Mouse (Mus musculus): ENCODE measurements around the gene Oat.

The Oat gene

GRCm38 (mm10) chr7:132576116-132576650 lies at the start of gene Oat:
Gene Oat, minus strand, starts transcription at chr7:132576398.
- peak; percentile 93 for DNase-seq (ENCODE audit: low read depth, low spot score)

GRCm38 (mm10) chr7:132624161-132624560 lies 48.0 kb upstream of the Oat start:
- no peak for DNase-seq (ENCODE audit: low read depth, low spot score)

GRCm38 (mm10) chr7:132619975-132620918 lies 44.0 kb upstream of the Oat start:
- no peak for DNase-seq (ENCODE audit: low read depth, low spot score)

DNA sequence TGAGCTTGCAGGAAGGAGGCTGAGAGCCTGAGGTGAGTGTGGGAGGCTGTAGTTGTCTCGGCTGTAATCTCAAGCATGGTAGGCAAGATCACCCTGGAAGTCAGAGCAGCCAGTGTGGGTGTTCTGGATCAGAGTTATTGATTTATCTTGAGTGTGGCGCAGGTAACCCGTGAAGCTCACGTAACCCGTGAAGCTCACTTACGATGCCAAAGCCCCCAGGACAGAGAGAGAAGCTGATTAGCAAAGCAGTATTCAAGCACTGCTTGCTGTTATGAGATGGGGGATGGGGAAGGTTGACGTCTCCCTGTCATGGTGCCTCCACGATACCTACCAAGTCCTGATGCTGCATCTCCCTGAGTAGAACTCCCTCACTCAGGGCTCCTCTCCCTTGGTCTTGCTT lies 43.4 kb upstream of the Oat start:
- DNase-seq (ENCODE audit: low read depth, low spot score), result no peak

DNA sequence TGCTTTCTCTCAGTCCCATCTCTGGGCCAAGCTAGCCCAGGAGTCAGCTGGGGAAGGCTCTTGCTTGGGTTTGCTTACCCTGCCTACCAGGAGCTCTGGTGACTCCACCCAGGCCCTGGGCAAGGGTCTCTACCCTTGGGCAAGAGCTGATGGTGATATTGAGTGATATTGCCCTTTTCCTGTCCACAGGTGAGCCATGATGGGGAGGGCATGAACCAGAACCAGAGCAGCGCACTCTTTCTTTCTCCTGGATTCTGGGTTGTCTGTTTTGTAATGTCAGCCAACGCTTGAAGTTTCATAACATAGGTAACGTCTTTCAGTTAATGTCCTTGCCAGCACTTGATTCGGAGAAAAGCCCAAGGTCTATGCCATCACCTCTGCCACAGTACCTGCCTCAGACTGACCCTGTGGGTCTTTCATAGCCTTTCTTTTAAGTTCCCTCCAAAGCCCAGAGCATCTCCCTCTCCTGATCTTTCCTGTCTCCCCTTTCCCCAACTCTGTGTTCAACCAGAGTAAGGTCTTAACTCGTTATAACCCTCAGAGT lies 40.9 kb upstream of the Oat start:
- no peak for DNase-seq (ENCODE audit: low read depth, low spot score)

GRCm38 (mm10) chr7:132616391-132616790 lies 40.2 kb upstream of the Oat start:
- no peak for DNase-seq (ENCODE audit: low read depth, low spot score)

- DNase-seq (ENCODE audit: low read depth, low spot score), result no peak
These were observed 39.1 kb upstream of the Oat start for GRCm38 (mm10) chr7:132615346-132615745.

DNA sequence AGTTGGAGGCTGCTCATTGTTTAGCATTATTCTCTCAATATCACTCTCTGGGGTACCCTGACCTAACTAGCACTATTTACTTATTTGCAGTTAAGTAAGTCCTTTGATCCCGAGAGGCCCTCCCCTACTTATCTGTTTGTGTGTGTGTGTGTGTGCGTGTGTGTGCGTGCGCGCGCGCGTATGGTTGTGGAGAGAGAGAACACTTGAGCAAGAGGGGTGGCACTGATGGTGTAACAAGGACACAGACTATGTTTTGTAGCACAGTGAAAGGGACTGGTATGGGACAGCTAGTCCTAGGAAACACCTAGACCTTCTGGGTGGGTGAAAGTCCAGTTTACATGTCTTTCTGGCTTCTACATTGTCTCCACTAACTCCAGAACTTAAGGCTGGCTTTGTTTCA lies 35.3 kb upstream of the Oat start:
- DNase-seq (ENCODE audit: low read depth, low spot score), result no peak

DNA sequence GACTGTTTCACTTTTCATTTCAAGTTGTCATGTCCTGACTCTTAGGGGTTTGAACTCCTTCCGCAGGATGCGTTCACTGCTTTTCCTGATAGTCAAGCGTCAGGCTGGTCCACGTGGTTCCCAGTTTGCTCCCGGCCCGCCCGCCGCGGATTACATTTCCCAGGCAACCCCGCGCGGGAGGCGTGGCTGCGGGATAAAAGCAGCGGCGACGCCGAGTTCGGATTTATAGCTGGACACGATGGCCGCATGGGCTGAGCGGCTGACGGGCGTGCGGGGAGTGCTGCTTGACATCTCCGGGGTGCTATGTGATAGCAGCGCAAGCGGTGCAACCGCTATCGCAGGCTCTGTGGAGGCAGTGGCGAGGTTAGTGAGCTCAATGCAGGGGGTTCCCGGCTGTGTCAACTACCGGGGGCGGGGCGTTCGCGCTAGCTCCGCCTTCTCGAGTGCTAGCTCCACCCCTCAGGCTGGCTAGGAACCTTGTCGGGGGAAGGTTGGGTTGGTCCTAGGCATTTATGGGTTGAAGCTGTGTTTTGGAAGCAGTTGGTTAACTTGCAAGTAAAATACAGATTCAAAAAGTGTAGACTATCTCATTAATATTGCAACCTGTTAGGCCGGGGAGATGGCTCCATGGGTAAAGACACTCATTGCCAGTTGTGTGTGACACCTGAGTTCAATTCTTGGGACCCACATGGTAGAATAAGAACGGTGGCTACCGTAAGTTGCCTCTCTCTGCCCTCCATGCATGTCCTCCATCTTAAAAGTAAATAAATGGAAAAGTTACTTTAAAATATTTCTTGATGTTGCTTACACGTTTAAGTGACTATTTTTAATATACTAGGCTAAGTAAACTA lies 34.5 kb upstream of the Oat start, which contains the start of gene Lhpp:
Lhpp (plus strand) TSS at position 171 of the 851 bp plus-strand sequence.
- peak; percentile 74 for DNase-seq (ENCODE audit: low read depth, low spot score)

DNA sequence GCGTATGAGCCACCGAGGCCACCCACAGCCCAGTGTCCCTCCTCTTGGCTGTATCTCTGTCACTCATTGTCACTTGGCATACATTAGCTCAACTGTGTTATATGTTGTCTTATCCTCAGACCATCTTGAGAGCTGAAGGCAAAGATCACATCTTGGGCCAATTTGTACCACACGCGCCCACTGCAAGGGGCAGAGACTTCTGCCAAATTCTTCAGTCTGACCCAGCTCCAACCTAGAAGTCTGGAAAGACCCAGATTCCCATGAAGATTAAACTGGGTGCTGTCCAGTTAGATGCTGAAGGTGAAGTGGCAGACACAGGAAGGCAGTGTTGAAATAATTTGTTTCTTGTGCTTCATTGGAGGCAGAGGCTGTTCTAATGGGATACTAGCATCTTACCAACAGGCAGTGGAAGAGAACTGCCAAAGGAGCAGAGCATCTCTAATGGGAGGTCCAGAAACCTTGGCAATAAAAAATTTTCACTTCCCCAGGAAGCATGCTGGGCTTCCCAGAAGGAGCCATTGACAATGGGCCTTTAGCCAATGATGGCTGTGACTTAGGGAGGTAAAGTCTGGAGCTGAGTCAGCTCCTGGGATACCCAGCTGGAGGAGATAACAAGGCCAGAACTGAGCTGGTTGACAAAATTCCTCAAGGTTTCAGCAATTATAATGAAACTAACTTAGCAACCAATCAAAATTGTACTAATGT lies 32.3 kb upstream of the Oat start:
- DNase-seq (ENCODE audit: low read depth, low spot score), result no peak

DNA sequence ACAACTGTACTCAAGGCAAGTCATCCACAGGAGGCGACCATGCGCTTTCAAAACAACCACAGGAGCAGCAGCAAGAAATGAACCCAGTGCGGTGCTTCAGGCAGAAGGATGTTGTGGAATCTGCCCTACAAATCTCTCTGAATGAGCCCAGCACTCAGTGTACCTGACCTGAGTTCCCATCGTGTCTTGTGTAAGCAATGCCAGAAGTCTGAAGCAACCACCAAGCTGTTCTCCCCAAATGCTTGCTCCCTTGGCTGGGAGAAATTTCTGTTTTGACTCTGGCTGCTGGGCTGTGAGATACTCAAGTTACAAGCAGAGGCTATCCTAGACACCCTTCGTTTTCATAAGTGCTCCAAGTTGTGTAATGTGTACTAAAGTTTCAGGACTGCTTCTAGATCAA lies 29.5 kb upstream of the Oat start:
- no peak for DNase-seq (ENCODE audit: low read depth, low spot score)

DNA sequence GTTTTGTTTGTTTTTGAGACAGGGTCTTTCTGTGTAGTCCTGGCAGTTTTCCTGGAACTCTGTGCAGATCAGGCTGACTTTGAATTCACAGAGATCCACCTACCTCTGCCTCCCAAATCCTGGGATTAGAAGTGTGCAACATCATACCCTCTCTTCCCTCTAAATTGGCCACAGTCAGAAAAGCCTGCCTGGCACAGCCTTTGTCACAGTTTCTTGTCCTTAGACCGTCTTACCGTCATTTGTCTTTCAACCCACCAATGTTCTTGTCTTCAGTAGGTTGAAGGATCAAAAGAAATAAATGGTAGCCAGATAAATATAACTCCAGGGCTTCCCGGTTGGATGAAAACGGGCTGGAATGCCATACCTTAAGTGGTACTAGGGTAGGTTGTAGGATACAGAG lies 28.5 kb upstream of the Oat start:
- no peak for DNase-seq (ENCODE audit: low read depth, low spot score)

DNA sequence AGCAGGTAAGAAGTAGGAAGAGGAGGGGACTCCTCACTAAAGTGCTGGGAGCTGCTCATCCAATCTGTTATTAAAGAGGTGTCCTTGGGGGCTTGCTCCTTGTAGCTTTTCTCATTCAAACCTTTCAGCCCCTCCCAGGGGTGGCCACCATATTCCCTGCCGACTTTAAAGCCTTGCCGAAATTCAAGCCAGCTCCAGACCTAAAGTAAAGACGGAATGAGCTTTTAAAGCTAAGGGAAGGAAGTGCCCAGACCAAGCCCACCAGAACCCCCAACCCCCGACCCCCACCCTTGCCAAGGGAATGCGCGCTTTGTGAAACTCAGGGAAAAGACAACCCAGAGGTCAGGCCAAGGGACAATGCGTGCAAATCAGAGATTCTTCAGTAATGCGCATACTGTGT lies 24.7 kb upstream of the Oat start:
- DNase-seq (ENCODE audit: low read depth, low spot score), result no peak

GRCm38 (mm10) chr7:132600026-132600425 lies 23.8 kb upstream of the Oat start:
- no peak for DNase-seq (ENCODE audit: low read depth, low spot score)

- DNase-seq (ENCODE audit: low read depth, low spot score), result no peak
These were observed 23.1 kb upstream of the Oat start, which contains the start of gene Nkx1-2 for GRCm38 (mm10) chr7:132599071-132599975. Gene Nkx1-2, minus strand, starts transcription at chr7:132599637.

DNA sequence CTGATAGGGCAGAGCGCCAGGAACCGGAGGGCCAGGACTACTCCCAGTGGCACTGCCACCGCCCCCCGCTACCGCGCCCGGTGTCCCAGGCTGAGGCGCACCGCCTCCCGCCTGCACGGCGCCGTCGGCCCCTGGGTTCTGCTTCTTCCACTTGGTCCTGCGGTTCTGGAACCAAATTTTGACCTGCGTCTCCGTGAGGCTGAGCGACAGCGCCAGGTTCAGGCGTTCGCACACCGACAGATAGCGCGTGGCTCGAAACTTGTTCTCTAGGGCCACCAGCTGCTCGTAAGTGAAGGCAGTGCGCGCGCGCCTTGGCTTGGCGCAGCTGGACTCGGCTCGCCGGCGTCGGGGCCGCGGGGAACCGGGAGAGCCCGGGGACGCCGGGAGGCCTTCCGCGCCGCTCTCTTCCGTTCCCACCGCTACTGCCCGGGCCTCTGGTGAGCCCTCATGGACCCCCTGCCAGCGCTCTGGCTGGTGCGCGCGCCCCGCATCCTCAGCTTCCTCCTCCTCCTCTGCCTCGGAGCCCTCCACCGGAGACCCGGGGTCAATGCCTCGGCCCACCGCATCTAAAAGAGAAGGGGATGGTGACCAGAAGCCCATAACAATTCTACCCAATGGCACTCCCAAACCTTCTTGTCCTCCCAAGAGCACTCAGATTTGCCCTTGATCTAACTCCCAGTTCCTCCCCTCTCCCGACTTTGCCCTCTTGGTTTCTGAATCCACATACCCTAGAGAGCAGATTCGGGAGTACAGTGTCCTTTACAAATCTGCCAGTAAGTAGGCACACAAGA lies 21.2 kb upstream of the Oat start:
- DNase-seq (ENCODE audit: low read depth, low spot score), result no peak

GRCm38 (mm10) chr7:132596557-132597250 lies 20.5 kb upstream of the Oat start:
- no peak for DNase-seq (ENCODE audit: low read depth, low spot score)

- DNase-seq (ENCODE audit: low read depth, low spot score), result no peak
These were observed 19.6 kb upstream of the Oat start for GRCm38 (mm10) chr7:132595787-132596186.

GRCm38 (mm10) chr7:132594325-132594724 lies 18.1 kb upstream of the Oat start:
- no peak for DNase-seq (ENCODE audit: low read depth, low spot score)

Measured in WW6 (cell line).